Comparison of ENCODE assay signal across 15 mouse cellular contexts in genomic region chr9:86692676-86693075, GRCm38 (mm10). TPM values are rescaled to one million over a fixed set of nuclear protein-coding genes. Genes with fewer than 3 reads are reported as not detected.
DNase-seq lines count a peak whose midpoint lies in the region; ATAC-seq and TF ChIP-seq lines count a peak whose summit lies in the region.
"Had no signal": no experiment of that assay in that cellular context is flagged by ENCODE, and none has a peak within 500 bp of the region (broad histone marks: within the 10 kb centered on the region; RNA-seq: fewer than 3 reads in every experiment).

No protein-coding gene starts in this region.

- no peak overlapping the region for H3K4me3 ChIP-seq in midbrain, postnatal 0 days (ENCODE audit: low read depth, low read length)
- no peak overlapping the region for H3K4me3 ChIP-seq in midbrain, embryonic 16.5 days (ENCODE audit: low read depth, low read length)
- H3K4me3 ChIP-seq: embryonic facial prominence, embryonic 13.5 days; megakaryocyte, embryonic 14.5 days had no signal

- TF ChIP-seq CTCF in midbrain, postnatal 0 days (IDR thresholded peaks at IDR 0.05): 0 out of 2 replicates have a peak, but pooled peaks have one; percentile 19

- H3K9me3 ChIP-seq in midbrain, postnatal 0 days (ENCODE audit: low read length): no peaks in the 10 kb centered on the region
- no peaks in the 10 kb centered on the region for H3K9me3 ChIP-seq in midbrain, embryonic 16.5 days (replicated peaks; ENCODE audit: control insufficient read depth, low read length, poor library complexity, severe bottlenecking)
- H3K9me3 ChIP-seq: embryonic facial prominence, embryonic 13.5 days; megakaryocyte, embryonic 14.5 days had no signal

- H3K9ac ChIP-seq in midbrain, postnatal 0 days (replicated peaks; ENCODE audit: low read length, poor library complexity, severe bottlenecking): no peak overlapping the region
- no peak overlapping the region for H3K9ac ChIP-seq in midbrain, embryonic 16.5 days (ENCODE audit: low read depth, low read length)
- H3K9ac ChIP-seq: embryonic facial prominence, embryonic 13.5 days; hindbrain, embryonic 14.5 days had no signal

- no peaks in the 10 kb centered on the region for H3K27me3 ChIP-seq in midbrain, postnatal 0 days (ENCODE audit: insufficient read depth, low read length)
- no peaks in the 10 kb centered on the region for H3K27me3 ChIP-seq in midbrain, embryonic 16.5 days (ENCODE audit: control insufficient read depth, insufficient read depth, low read depth, low read length)
- H3K27me3 ChIP-seq: embryonic facial prominence, embryonic 13.5 days had no signal

- ATAC-seq in midbrain, postnatal 0 days (ENCODE audit: low FRiP score): no peak
- ATAC-seq in midbrain, embryonic 16.5 days: no peak

- no peak overlapping the region for H3K4me2 ChIP-seq in midbrain, postnatal 0 days (ENCODE audit: low read depth, low read length, poor library complexity, severe bottlenecking)
- H3K4me2 ChIP-seq in midbrain, embryonic 16.5 days (ENCODE audit: low read length): no peak overlapping the region
- H3K4me2 ChIP-seq: embryonic facial prominence, embryonic 13.5 days; hindbrain, embryonic 14.5 days had no signal

- 86% methylated on average over 3 of the region's 3 CpGs for WGBS in midbrain, postnatal 0 days
- WGBS in midbrain, embryonic 16.5 days: 85% methylated on average over 3 of the region's 3 CpGs

- no peak overlapping the region for H3K27ac ChIP-seq in midbrain, postnatal 0 days (ENCODE audit: low read depth, low read length)
- H3K27ac ChIP-seq in midbrain, embryonic 16.5 days (ENCODE audit: low read length): no peak overlapping the region
- H3K27ac ChIP-seq: embryonic facial prominence, embryonic 13.5 days; hindbrain, embryonic 14.5 days had no signal

- DNase-seq in adrenal gland, adult 2 months: peak; percentile 61
- no peak for DNase-seq in adrenal gland, postnatal 4 days (ENCODE audit: low spot score in 2 of 2)
- DNase-seq in kidney, adult 9 months: peak; percentile 27
- no peak for DNase-seq in kidney, adult 11 months
- DNase-seq in midbrain, postnatal 0 days (ENCODE audit: low spot score): no peak
- no peak for DNase-seq in left cerebral cortex, adult 8-10 months (ENCODE audit: low spot score in 2 of 2)
- DNase-seq in layer of hippocampus, adult 18-20 months (ENCODE audit: low spot score in 2 of 2): no peak
- DNase-seq: cerebellum, postnatal 25 days; right cerebral cortex, postnatal 25 days; thymus, postnatal 14 days had no signal

- H3K36me3 ChIP-seq in midbrain, postnatal 0 days (ENCODE audit: insufficient read depth, low read length): no peaks in the 10 kb centered on the region
- no peaks in the 10 kb centered on the region for H3K36me3 ChIP-seq in midbrain, embryonic 16.5 days (ENCODE audit: control insufficient read depth, insufficient read depth, low read length)
- H3K36me3 ChIP-seq: embryonic facial prominence, embryonic 13.5 days had no signal

- H3K4me1 ChIP-seq in midbrain, postnatal 0 days (ENCODE audit: insufficient read depth, low read length): no peaks in the 10 kb centered on the region
- H3K4me1 ChIP-seq in midbrain, embryonic 16.5 days (ENCODE audit: control insufficient read depth, insufficient read depth, low read length): peaks cover 3% of the 10 kb centered on the region; the same call in 1 of the 2 replicates

RNA-seq across cellular contexts. Expression of gene Me1, which starts 3.1 kb away (rescaled TPM):
- total RNA-seq in adrenal gland, adult 2 months (2021): 1,000 to 10,000 TPM; 1,216 to 1,611 TPM
- polyA plus RNA-seq in adrenal gland, adult 2 months (2012; rRNA removed): 307 and 379 TPM in 2 replicates
- total RNA-seq in adrenal gland, postnatal 4 days (2021): 100 to 1,000 TPM; 339 to 341 TPM
- total RNA-seq in midbrain, postnatal 0 days (2014; rRNA removed): 37.0 and 41.6 TPM in 2 replicates
- 62.8 and 64.7 TPM in 2 replicates for polyA plus RNA-seq in midbrain, postnatal 0 days (2015; fragmentation: Nextera tagmentation; extraction: Ambion mirVana)
- 44.8 and 51.5 TPM in 2 replicates for polyA plus RNA-seq in midbrain, embryonic 16.5 days (2015; fragmentation: Nextera tagmentation; extraction: Ambion mirVana)
- total RNA-seq in left cerebral cortex, adult 8-10 months (2022): 10 to 100 TPM; 50.5 to 62.9 (median 52.2) TPM
- 10 to 100 TPM; 61.0 to 63.2 TPM for total RNA-seq in layer of hippocampus, adult 18-20 months (2021)
- total RNA-seq: granulocyte monocyte progenitor cell, adult 5-6 weeks had no signal

RNA-seq across cellular contexts. Expression of gene Prss35, which starts 50.8 kb away (rescaled TPM):
- total RNA-seq in adrenal gland, adult 2 months (2021): 100 to 1,000 TPM; 118 to 551 TPM
- 10.2 and 29.5 TPM in 2 replicates for polyA plus RNA-seq in adrenal gland, adult 2 months (2012; rRNA removed)
- total RNA-seq in adrenal gland, postnatal 4 days (2021): 100 to 1,000 TPM in 1 of 2 experiments, 10 to 100 TPM in 1; 97.7 to 108 TPM
- total RNA-seq in midbrain, postnatal 0 days (2014; rRNA removed): 7.5 and 8.0 TPM in 2 replicates
- polyA plus RNA-seq in midbrain, postnatal 0 days (2015; fragmentation: Nextera tagmentation; extraction: Ambion mirVana): 5.2 and 6.8 TPM in 2 replicates
- 4.2 and 5.3 TPM in 2 replicates for polyA plus RNA-seq in midbrain, embryonic 16.5 days (2015; fragmentation: Nextera tagmentation; extraction: Ambion mirVana)
- 1 to 10 TPM; 2.0 to 2.7 (median 2.3) TPM for total RNA-seq in left cerebral cortex, adult 8-10 months (2022)
- total RNA-seq in layer of hippocampus, adult 18-20 months (2021): 1 to 10 TPM; 4.9 to 5.0 TPM
- total RNA-seq: granulocyte monocyte progenitor cell, adult 5-6 weeks had no signal

Comparison
In these comparisons a context has a peak if more than half of its experiments do, and no peak if none do; other contexts are left out.
1. DNase-seq: peak in adrenal gland, adult 2 months (single experiment) and kidney, adult 9 months (single experiment); none in adrenal gland, postnatal 4 days (0 of 2), kidney, adult 11 months (single experiment), midbrain, postnatal 0 days (single experiment), left cerebral cortex, adult 8-10 months (0 of 2) and layer of hippocampus, adult 18-20 months (0 of 2).
2. RNA of gene Prss35, which starts 50.8 kb away (total RNA-seq): 118 to 551 TPM in adrenal gland, adult 2 months and 97.7 to 108 TPM in adrenal gland, postnatal 4 days; 7.5 to 8.0 TPM in midbrain, postnatal 0 days, 4.9 to 5.0 TPM in layer of hippocampus, adult 18-20 months and 2.0 to 2.7 TPM in left cerebral cortex, adult 8-10 months; every median in the first group is over 10 times any median in the second.